Mouse (Mus musculus) lung, embryonic 15.5 days (tissue): ENCODE measurements around the gene B3gntl1. TPM values are rescaled to one million over a fixed set of nuclear protein-coding genes. Genes with fewer than 3 reads are reported as not detected.

Experiments used
- ATAC-seq: fragments of 200-750 bp; cut with Nextera tagmentation; 2 replicates; pipeline ENCODE4 v1.8.0; 2017; ENCODE audit warnings: moderate number of reproducible peaks, borderline replicate concordance; ENCODE audit not compliant: low FRiP score, low TSS enrichment; ENCODE audit errors: extremely low read depth
- H3K27ac ChIP-seq: fragments of 300-500 bp; sonication (generic); 2 replicates; pipeline ENCODE4 v1.5.1; 2015; ENCODE audit warnings: moderate library complexity, mild to moderate bottlenecking, inconsistent platforms
- H3K27me3 ChIP-seq: fragments of 300-500 bp; sonication (generic); 2 replicates; pipeline ENCODE4 v1.6.1; 2015; ENCODE audit warnings: inconsistent platforms
- H3K36me3 ChIP-seq: fragments of 300-500 bp; sonication (generic); 2 replicates; pipeline ENCODE4 v1.6.1; 2015; ENCODE audit warnings: inconsistent platforms
- H3K4me1 ChIP-seq: fragments of 300-500 bp; sonication (generic); 2 replicates; pipeline ENCODE4 v1.6.1; 2015; ENCODE audit warnings: inconsistent platforms
- H3K4me2 ChIP-seq: fragments of 300-500 bp; sonication (generic); 2 replicates; pipeline ENCODE4 v1.6.1; 2015; ENCODE audit warnings: inconsistent platforms, mild to moderate bottlenecking, moderate library complexity
- H3K4me3 ChIP-seq: fragments of 300-500 bp; sonication (generic); 2 replicates; pipeline ENCODE4 v1.5.1; 2015; ENCODE audit warnings: mild to moderate bottlenecking, inconsistent platforms
- H3K9ac ChIP-seq: fragments of 300-500 bp; sonication (generic); 2 replicates; pipeline ENCODE4 v1.6.1; 2015; ENCODE audit warnings: inconsistent platforms
- H3K9me3 ChIP-seq: fragments of 300-500 bp; sonication (generic); 2 replicates; pipeline ENCODE4 v1.6.1; 2016; ENCODE audit warnings: inconsistent platforms
- WGBS: fragments of 180-500 bp; shearing (Covaris S2); methylation state at CpG from one replicate; pipeline ENCODE4 v1.1.7; 2015; 5-methylcytosine and 5-hydroxymethylcytosine counted together
- polyA plus RNA-seq: library from polyadenylated mRNA; unstranded; fragments of >200 nt; fragmentation: Nextera tagmentation; extraction: Ambion mirVana; gene quantifications from 2 replicates; pipeline ENCODE4 v1.2.1, GENCODE M21; 2015

Gene B3gntl1
- polyA plus RNA-seq, 1 experiment from 2014 or later, result 8.0 TPM

DNA sequence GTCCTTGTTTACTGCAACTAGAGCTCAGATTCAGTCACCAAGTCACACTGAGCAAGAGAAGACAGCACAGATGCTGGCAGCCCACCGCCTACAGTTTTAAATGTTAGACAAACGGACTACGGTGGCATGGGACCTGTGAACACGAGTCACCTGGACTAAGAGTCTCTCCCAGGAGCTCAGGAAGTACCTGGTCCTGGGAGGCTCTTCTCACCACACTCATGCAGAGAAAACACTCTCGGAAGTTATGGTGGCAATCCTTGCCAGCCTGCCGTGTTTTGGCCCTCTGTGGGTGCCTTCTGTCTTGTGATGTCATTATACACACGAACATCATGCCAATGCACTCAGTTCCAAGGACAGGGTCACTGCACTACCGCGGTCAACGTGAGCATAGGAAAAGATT, 36.3 kb downstream of the B3gntl1 start:
- Histone ChIP-seq H3K4me1 (no peaks in the 10 kb centered on the region), H3K36me3 (peaks cover 15% of the 10 kb centered on the region), H3K27ac (no peak overlapping the region), H3K9me3 (no peaks in the 10 kb centered on the region), H3K27me3 (no peaks in the 10 kb centered on the region), H3K4me3 (no peak overlapping the region), H3K4me2 (no peak overlapping the region), H3K9ac (no peak overlapping the region)
- WGBS, result 90% methylated on average over 10 of the region's 10 CpGs
- no peak for ATAC-seq

GRCm38 (mm10) chr11:121631410-121631809, 41.5 kb downstream of the B3gntl1 start:
- Histone ChIP-seq H3K4me2 (no peak overlapping the region), H3K36me3 (no peaks in the 10 kb centered on the region), H3K27me3 (no peaks in the 10 kb centered on the region), H3K4me1 (no peaks in the 10 kb centered on the region), H3K4me3 (no peak overlapping the region), H3K27ac (no peak overlapping the region), H3K9ac (no peak overlapping the region), H3K9me3 (no peaks in the 10 kb centered on the region)
- ATAC-seq, result no peak
- 93% methylated on average over 7 of the region's 7 CpGs for WGBS

DNA sequence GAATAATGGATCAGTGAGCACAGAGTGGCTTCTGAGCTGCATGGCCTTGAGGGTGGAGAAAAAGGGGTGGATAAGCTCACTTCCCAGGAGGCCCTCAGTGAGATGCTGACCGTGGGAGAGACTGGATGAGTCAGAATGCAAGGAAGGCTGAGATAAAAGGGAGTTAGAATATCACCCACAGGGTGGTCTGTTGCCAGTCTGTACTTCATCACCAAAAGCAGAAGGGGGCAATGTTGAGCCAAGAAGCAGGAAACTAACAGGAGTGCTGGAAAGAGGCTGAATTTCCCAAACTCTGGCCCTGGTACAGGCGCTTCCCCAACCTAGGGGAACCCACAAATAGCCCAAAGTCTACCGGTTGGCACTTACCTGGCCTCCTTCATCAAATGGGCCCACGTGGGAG, 42.5 kb downstream of the B3gntl1 start:
- no peaks in the 10 kb centered on the region for H3K36me3 ChIP-seq
- WGBS, result 80% methylated on average over 4 of the region's 4 CpGs

GRCm38 (mm10) chr11:121629529-121629928, 43.4 kb downstream of the B3gntl1 start:
- 92% methylated on average over 6 of the region's 6 CpGs for WGBS
- no peak for ATAC-seq

More for the DNA sequence above, 42.5 kb downstream of the B3gntl1 start:
- H3K9ac ChIP-seq, result no peak overlapping the region
- H3K9me3 ChIP-seq, result no peaks in the 10 kb centered on the region
- H3K4me3 ChIP-seq, result no peak overlapping the region
- no peak overlapping the region for H3K4me2 ChIP-seq
- H3K27me3 ChIP-seq, result no peaks in the 10 kb centered on the region
- no peak for ATAC-seq
- no peaks in the 10 kb centered on the region for H3K4me1 ChIP-seq
- no peak overlapping the region for H3K27ac ChIP-seq

DNA sequence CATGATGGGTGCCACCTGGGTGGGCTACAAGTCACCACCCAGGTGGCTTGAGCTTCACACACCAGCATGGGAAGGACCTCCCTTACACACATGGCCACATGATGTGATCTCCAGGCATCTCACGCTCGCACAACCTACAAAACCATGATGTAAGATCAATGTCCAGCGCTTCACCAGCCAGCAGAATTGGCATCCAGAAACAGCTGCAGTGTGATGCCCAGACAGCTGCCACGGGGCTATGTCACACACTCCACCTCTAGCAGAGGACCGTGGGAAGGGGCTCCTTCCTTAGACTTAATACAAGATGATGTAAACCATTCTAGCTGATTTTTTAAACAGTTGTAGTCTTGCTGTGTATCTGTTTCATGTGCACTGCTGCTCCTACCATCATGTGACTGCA, 45.4 kb downstream of the B3gntl1 start:
- Histone ChIP-seq H3K4me2 (no peak overlapping the region), H3K27ac (no peak overlapping the region), H3K4me3 (no peak overlapping the region), H3K9me3 (no peaks in the 10 kb centered on the region), H3K9ac (no peak overlapping the region), H3K27me3 (no peaks in the 10 kb centered on the region), H3K36me3 (0 out of 2 replicates have a peak, but pooled peaks cover 4% of the 10 kb centered on the region), H3K4me1 (no peaks in the 10 kb centered on the region)
- WGBS, result 79% methylated on average over 5 of the region's 5 CpGs
- no peak for ATAC-seq

More at GRCm38 (mm10) chr11:121629529-121629928, 43.4 kb downstream of the B3gntl1 start:
- no peaks in the 10 kb centered on the region for H3K9me3 ChIP-seq
- H3K36me3 ChIP-seq, result no peaks in the 10 kb centered on the region
- H3K4me1 ChIP-seq, result no peaks in the 10 kb centered on the region
- H3K27me3 ChIP-seq, result no peaks in the 10 kb centered on the region
- H3K27ac ChIP-seq, result no peak overlapping the region
- H3K4me2 ChIP-seq, result no peak overlapping the region
- no peak overlapping the region for H3K4me3 ChIP-seq
- H3K9ac ChIP-seq, result no peak overlapping the region

- H3K9ac ChIP-seq, result no peak overlapping the region
- no peak overlapping the region for H3K4me2 ChIP-seq
- H3K9me3 ChIP-seq, result no peaks in the 10 kb centered on the region
- no peaks in the 10 kb centered on the region for H3K4me1 ChIP-seq
- H3K4me3 ChIP-seq, result no peak overlapping the region
- no peaks in the 10 kb centered on the region for H3K27me3 ChIP-seq
- peaks cover 9% of the 10 kb centered on the region; the same call in 1 of the 2 replicates for H3K36me3 ChIP-seq
- WGBS, result 81% methylated on average over 4 of the region's 4 CpGs
- ATAC-seq, result no peak
- H3K27ac ChIP-seq, result no peak overlapping the region
Observed at GRCm38 (mm10) chr11:121625007-121625406, 47.9 kb downstream of the B3gntl1 start.

- H3K27me3 ChIP-seq, result no peaks in the 10 kb centered on the region
Observed at GRCm38 (mm10) chr11:121617371-121617770, 55.6 kb downstream of the B3gntl1 start.

DNA sequence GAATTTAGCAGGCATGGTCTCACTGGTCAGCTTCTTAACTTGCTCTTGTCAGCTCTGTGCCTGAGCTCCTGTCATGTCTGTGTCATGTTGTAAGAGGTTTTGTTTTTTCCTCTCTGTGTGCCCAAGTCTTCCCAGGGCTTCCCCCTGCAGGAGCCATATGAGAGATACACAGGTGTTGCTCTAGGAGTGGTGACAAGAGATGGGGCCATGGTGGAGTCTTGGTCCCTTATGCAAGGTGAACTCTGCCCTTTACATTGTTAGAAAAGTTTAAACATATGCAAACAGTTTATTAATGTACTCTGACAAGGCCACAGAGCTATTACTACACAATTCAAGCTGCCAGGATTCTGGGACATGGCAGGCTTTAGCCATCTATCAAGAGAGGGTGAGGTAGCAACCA, 56.5 kb downstream of the B3gntl1 start:
- H3K27me3 ChIP-seq, result no peaks in the 10 kb centered on the region
- H3K9me3 ChIP-seq, result no peaks in the 10 kb centered on the region
- H3K27ac ChIP-seq, result no peak overlapping the region
- H3K36me3 ChIP-seq, result peaks cover 39% of the 10 kb centered on the region; the same call in 1 of the 2 replicates
- no peak for ATAC-seq
- H3K4me3 ChIP-seq, result no peak overlapping the region
- no peak overlapping the region for H3K4me2 ChIP-seq
- H3K4me1 ChIP-seq, result no peaks in the 10 kb centered on the region
- no peak overlapping the region for H3K9ac ChIP-seq

More at GRCm38 (mm10) chr11:121617371-121617770, 55.6 kb downstream of the B3gntl1 start:
- H3K4me2 ChIP-seq, result no peak overlapping the region
- H3K4me3 ChIP-seq, result no peak overlapping the region
- peaks cover 39% of the 10 kb centered on the region; the same call in 1 of the 2 replicates for H3K36me3 ChIP-seq
- no peaks in the 10 kb centered on the region for H3K9me3 ChIP-seq
- no peaks in the 10 kb centered on the region for H3K4me1 ChIP-seq
- no peak overlapping the region for H3K27ac ChIP-seq
- no peak for ATAC-seq
- 96% methylated on average over 1 of the region's 1 CpGs for WGBS
- H3K9ac ChIP-seq, result no peak overlapping the region

- Histone ChIP-seq H3K9me3 (no peaks in the 10 kb centered on the region), H3K36me3 (peaks cover 39% of the 10 kb centered on the region; the same call in 1 of the 2 replicates), H3K4me3 (no peak overlapping the region), H3K27me3 (no peaks in the 10 kb centered on the region), H3K4me1 (no peaks in the 10 kb centered on the region), H3K27ac (no peak overlapping the region), H3K4me2 (no peak overlapping the region), H3K9ac (no peak overlapping the region)
- WGBS, result 66% methylated on average over 3 of the region's 3 CpGs
- ATAC-seq, result no peak
Observed at GRCm38 (mm10) chr11:121615961-121616485, 56.9 kb downstream of the B3gntl1 start.

DNA sequence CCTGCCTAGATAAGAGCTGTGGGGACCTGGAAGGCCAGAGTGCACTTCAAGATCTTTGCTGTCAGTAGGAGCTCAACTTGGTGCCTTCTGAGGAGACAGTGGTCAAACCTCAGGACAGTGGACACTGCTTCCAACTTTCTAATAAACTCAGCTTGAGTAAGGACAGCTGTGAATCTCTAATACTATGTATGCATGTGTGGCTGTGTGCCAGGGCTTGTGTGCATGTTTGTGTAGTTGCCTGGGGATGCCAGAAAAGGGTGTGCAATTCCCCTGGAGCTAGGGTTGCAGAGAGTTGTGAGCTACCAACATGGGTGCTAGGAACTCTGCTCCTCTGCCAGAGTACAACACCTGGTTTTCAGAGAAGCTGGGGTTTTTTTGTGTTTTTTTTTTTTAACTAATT, 62.0 kb downstream of the B3gntl1 start:
- H3K27ac ChIP-seq, result no peak overlapping the region
- no peak overlapping the region for H3K4me2 ChIP-seq
- H3K4me3 ChIP-seq, result no peak overlapping the region
- no peak for ATAC-seq
- H3K36me3 ChIP-seq, result peaks cover 18% of the 10 kb centered on the region
- no peaks in the 10 kb centered on the region for H3K27me3 ChIP-seq
- H3K4me1 ChIP-seq, result no peaks in the 10 kb centered on the region
- H3K9me3 ChIP-seq, result no peaks in the 10 kb centered on the region
- no peak overlapping the region for H3K9ac ChIP-seq

DNA sequence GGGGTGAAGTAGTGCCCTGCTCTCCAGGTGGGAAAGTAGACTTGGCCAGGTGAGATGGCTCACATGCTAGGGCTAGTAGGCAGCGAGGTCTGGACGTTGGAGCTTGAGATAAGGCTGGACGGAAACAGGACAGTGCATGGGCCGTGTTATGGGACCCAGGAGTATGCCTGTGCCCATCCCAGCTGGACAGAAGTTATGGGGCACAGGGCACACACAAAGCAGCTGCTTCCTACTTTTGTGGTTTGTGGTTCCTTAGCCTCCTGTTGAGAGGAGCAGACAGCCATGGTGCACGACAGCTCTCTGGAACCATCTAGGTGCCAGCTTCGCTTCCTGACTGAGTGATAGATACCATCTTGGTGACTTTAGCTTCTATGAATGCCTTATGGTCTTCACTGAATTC, 67.3 kb downstream of the B3gntl1 start:
- no peak overlapping the region for H3K27ac ChIP-seq
- H3K27me3 ChIP-seq, result no peaks in the 10 kb centered on the region
- no peak overlapping the region for H3K4me3 ChIP-seq
- no peaks in the 10 kb centered on the region for H3K4me1 ChIP-seq
- no peak overlapping the region for H3K9ac ChIP-seq
- no peak overlapping the region for H3K4me2 ChIP-seq
- H3K9me3 ChIP-seq, result no peaks in the 10 kb centered on the region
- H3K36me3 ChIP-seq, result peaks cover 4% of the 10 kb centered on the region; the same call in 1 of the 2 replicates
- 88% methylated on average over 6 of the region's 6 CpGs for WGBS
- no peak for ATAC-seq

DNA sequence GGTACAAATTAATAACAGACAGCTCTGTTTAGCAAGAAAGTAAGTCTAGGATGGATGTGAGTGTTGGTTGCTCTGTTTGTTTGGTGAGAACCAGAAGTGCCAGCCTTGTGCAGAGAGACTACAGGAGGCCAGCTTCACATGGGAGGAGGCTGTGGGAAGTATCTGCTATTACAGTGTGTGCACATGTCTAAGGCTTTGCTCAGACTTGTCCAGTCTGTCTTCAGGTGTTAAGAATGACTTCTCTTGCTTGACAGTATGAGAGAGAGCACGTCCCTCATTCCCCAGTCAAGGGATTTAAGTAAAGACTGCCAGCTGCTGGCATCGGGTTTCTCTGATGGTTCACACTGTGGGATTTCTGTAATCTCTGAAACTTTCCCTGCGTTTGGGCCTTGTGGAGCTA, 71.5 kb downstream of the B3gntl1 start:
- ATAC-seq, result no peak
- WGBS, result 64% methylated on average over 3 of the region's 3 CpGs

GRCm38 (mm10) chr11:121597254-121597653, 75.7 kb downstream of the B3gntl1 start:
- peaks cover 6% of the 10 kb centered on the region; the same call in 1 of the 2 replicates for H3K36me3 ChIP-seq
- no peak overlapping the region for H3K4me3 ChIP-seq
- ATAC-seq, result no peak

More for the DNA sequence above, 71.5 kb downstream of the B3gntl1 start:
- Histone ChIP-seq H3K36me3 (peaks cover 3% of the 10 kb centered on the region; the same call in 1 of the 2 replicates), H3K27me3 (no peaks in the 10 kb centered on the region), H3K4me2 (no peak overlapping the region), H3K4me3 (no peak overlapping the region), H3K9ac (no peak overlapping the region), H3K9me3 (no peaks in the 10 kb centered on the region), H3K4me1 (no peaks in the 10 kb centered on the region), H3K27ac (no peak overlapping the region)

More at GRCm38 (mm10) chr11:121597254-121597653, 75.7 kb downstream of the B3gntl1 start:
- no peaks in the 10 kb centered on the region for H3K9me3 ChIP-seq
- WGBS, result 78% methylated on average over 6 of the region's 6 CpGs
- no peak overlapping the region for H3K4me2 ChIP-seq
- H3K27me3 ChIP-seq, result no peaks in the 10 kb centered on the region
- no peaks in the 10 kb centered on the region for H3K4me1 ChIP-seq
- no peak overlapping the region for H3K27ac ChIP-seq
- no peak overlapping the region for H3K9ac ChIP-seq
